Mouse (Mus musculus) liver, adult 2 months (tissue): ENCODE results near the gene Kdm2a. TPM values are rescaled to one million over a fixed set of nuclear protein-coding genes. Genes with fewer than 3 reads are reported as not detected.
A peak's percentile ranks its signal among the peaks of the same experiment; 100 is the strongest.

Source experiments
- DNase-seq: peaks from one replicate; pipeline ENCODE4 v3.0.0-alpha.2; 2011; ENCODE audit warnings: low read depth, low spot score; ENCODE audit errors: extremely low read depth
- H3K27ac ChIP-seq: fragments of 200-500 bp; replicated peaks from 2 replicates; pipeline ENCODE4 v1.5.1; 2012; ENCODE audit warnings: low read depth, mild to moderate bottlenecking, control low read depth, inconsistent platforms, low read length; ENCODE audit not compliant: insufficient read depth
- H3K27me3 ChIP-seq: fragments of 200-500 bp; 2 replicates; pipeline ENCODE4 v1.6.1; 2012; ENCODE audit warnings: mild to moderate bottlenecking, moderate library complexity, low read length, inconsistent platforms; ENCODE audit not compliant: control insufficient read depth, insufficient read depth
- H3K36me3 ChIP-seq: fragments of 200-500 bp; 2 replicates; pipeline ENCODE4 v1.6.1; 2012; ENCODE audit warnings: low read length, inconsistent platforms; ENCODE audit not compliant: control insufficient read depth, insufficient read depth
- H3K4me1 ChIP-seq: fragments of 200-500 bp; 2 replicates; pipeline ENCODE4 v1.6.1; 2011; ENCODE audit warnings: low read length; ENCODE audit not compliant: control insufficient read depth, insufficient read depth
- H3K4me3 ChIP-seq: fragments of 200-500 bp; 2 replicates; pipeline ENCODE4 v1.5.1; 2011; ENCODE audit warnings: low read depth, mild to moderate bottlenecking, control low read depth, low read length, moderate library complexity; ENCODE audit not compliant: insufficient read depth
- H3K79me2 ChIP-seq: fragments of 200-500 bp; 2 replicates; pipeline ENCODE4 v1.6.1; 2012; ENCODE audit warnings: inconsistent platforms, mild to moderate bottlenecking, low read length, moderate library complexity; ENCODE audit not compliant: control insufficient read depth, insufficient read depth
- H3K9ac ChIP-seq: fragments of 200-500 bp; 2 replicates; pipeline ENCODE4 v1.6.1; 2012; ENCODE audit warnings: low read depth, mild to moderate bottlenecking, control low read depth, inconsistent platforms, low read length
- CTCF ChIP-seq: fragments of 200-500 bp; IDR thresholded peaks from 2 replicates; pipeline ENCODE4 v1.5.1; 2011; ENCODE audit warnings: low read depth, low read length, control low read depth
- POLR2A ChIP-seq: fragments of 200-500 bp; IDR thresholded peaks from 2 replicates; pipeline ENCODE4 v1.6.1; 2011; ENCODE audit warnings: low read length, control low read depth; ENCODE audit not compliant: insufficient read depth; ENCODE audit errors: extremely low read depth
- WGBS: fragments of 180-500 bp; shearing (Covaris S2); methylation state at CpG from one replicate; pipeline ENCODE4 v1.1.7; 2018; 5-methylcytosine and 5-hydroxymethylcytosine counted together
- polyA plus RNA-seq: library from polyadenylated mRNA; depleted of rRNA; stranded (reverse); fragments of >200 nt; gene quantifications from 2 replicates; pipeline ENCODE4 v1.2.3, GENCODE M21; 2012
- total RNA-seq: library from RNA; depleted of rRNA; stranded (reverse); fragments of >200 nt; gene quantifications from 2 replicates; pipeline ENCODE4 v1.2.3, GENCODE M21; 2014

The Kdm2a gene
- total and polyA plus RNA-seq, 2 experiments, result 29.6 to 52.6 TPM

DNA sequence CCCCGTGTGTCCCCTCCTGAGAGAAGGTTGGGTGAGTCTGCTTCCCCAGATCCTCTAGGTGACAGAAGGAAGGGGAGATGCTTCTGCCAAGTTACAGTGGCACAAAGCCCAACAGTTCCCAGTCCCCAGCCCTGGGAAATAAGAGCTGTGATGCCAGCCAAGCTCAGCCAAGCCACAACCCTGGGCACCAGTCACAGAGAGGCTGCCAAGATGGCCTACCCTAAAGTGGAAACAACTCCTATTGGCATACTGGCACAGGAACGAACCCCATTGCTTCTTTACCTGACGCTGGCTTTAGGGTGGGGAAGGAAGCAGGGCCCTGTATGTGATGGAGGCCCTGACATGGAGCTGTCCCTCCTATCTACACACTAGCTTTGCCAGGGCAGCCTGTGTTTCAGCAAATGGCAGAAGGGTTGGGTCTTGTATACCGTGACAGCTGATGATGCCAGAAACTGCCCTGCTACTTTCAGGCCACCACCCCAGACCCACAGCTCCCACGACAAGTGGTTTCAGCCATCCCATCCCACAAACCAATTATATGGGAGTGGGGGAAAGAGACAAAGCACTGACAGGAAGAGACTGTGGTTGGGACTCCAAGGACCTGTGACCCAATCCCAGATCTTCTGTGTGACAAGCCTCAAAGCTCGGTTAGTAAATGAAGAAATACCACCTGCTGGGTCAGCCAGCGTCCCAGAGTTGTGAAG is 95.0 kb downstream of the Kdm2a start:
- Histone ChIP-seq H3K27ac (peak overlapping the region; percentile 57), H3K79me2 (peaks cover 64% of the 10 kb centered on the region), H3K9ac (peak overlapping the region; percentile 46), H3K4me1 (peaks cover 17% of the 10 kb centered on the region), H3K27me3 (no peaks in the 10 kb centered on the region), H3K4me3 (no peak overlapping the region), H3K36me3 (no peaks in the 10 kb centered on the region)
- DNase-seq, result peak; percentile 46
- TF ChIP-seq POLR2A (no peak), CTCF (no peak)
- WGBS, result 57% methylated on average over 7 of the region's 7 CpGs

DNA sequence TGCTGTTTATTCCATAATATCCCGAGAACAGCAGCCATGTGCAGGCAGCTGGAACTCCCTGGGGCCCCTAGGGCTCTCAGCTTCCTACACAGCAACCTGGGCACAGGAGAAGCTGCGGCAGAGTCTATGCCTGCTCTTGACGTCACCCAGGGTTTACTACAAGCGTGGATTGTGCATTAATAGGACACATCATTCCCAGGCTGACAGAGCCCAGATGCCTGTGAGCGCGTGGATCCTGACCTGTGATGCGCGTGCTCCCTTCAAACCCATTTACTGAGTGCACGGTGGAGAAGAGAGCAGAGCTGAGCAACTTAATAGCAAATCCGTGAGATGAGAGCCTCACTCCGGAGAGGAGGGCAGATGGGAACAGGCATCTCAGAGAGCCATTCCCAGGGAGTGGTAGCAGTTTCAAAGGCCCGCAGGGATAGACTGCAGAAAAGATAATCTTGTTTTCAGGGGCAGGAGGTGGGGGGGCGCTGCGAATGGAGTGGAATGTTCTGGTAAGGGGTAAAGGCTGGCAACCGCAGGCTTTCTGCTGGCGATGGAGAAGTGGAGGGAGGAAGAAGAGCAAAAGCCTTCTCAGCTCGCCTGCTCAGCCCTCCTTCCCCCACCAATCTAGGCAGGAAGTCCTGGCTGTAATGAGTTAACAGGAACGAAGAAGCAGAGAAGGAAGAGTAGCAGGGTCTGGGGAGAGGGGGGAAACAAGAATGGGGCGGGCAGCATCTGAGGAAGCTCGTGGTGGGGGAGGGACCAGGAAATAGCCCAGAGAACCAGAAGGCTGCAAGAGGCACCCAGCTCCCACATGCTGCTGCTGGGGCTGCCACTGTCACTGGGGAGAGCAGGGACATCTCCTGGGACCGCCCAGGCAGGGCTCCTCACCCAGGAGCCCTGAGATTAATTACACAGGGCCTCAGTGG is 96.1 kb downstream of the Kdm2a start:
- Histone ChIP-seq H3K9ac (peak overlapping the region; percentile 46), H3K27me3 (no peaks in the 10 kb centered on the region), H3K36me3 (no peaks in the 10 kb centered on the region), H3K27ac (peak overlapping the region; percentile 57), H3K4me3 (no peak overlapping the region; the same call in 1 of the 2 replicates), H3K4me1 (peaks cover 17% of the 10 kb centered on the region), H3K79me2 (peaks cover 66% of the 10 kb centered on the region)
- 64% methylated on average over 21 of the region's 21 CpGs for WGBS
- peak; percentile 48 for DNase-seq
- TF ChIP-seq POLR2A (no peak), CTCF (no peak)

DNA sequence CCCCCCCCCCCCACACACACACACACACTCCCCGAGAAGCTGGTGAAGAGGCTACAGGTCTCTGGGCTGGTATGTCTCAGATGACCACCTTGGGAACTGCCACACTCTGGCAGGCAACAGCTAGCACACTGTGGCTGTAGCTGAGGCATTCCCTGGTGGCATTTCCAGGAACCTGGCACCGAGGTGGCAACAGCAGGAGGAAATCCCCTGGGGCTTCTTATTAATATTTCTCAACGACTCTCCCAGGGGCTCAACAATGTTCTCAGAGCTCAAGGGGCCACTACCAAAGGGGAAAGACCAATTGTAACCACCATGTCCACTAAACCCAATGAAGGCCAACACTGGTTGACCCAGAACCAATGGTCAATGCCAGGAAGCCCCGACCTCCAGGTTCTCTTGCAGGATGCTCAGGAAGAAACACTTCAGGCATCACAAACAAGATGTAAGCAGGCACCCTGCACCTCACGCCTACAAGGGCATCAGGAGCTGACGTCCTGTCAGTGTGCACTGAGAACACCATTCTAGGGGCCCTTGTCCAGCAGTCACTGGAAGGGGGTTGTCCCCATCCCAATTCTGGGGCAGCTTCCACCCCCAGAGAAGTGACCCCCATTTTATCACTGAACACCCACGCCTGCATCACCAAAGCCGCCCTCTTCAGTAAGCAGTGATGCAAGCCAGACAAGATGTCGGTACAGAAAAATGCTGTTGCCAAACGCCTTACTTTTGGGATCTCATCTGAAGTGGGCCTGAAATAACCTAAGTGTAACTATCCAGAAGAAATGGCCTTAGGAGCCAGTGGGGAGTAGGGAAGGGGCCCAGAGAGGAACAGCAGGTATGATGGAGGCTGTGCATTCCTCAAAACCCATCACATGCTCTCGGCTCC is 97.0 kb downstream of the Kdm2a start:
- Histone ChIP-seq H3K4me3 (no peak overlapping the region), H3K36me3 (no peaks in the 10 kb centered on the region), H3K27me3 (no peaks in the 10 kb centered on the region), H3K27ac (peak overlapping the region; percentile 54; the same call in 1 of the 2 replicates), H3K4me1 (peaks cover 17% of the 10 kb centered on the region), H3K9ac (peak overlapping the region; percentile 2; the same call in 1 of the 2 replicates), H3K79me2 (peaks cover 66% of the 10 kb centered on the region)
- 69% methylated on average over 11 of the region's 11 CpGs for WGBS
- no peak for DNase-seq
- TF ChIP-seq POLR2A (no peak), CTCF (no peak)

DNA sequence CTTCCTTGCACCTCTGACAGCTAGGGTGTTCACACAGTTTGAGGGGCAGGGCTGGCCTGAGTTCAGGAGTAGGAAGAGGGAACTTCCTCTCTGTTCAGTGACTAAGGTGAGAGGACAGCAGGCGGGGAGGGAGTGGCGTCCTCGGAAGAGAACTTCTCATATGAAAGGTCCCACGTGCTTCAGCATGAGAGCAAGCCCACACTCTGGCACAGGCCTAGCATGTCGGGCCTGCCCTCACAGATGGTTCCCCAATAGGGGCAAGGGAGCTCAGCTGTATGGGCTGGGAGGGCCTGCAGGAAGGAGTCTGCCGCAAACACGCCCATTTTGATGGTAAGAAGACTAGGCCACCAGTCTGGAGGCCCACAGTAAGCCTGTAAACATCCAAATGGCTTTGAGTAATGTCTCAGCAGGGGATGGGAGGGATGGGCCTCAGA is 97.8 kb downstream of the Kdm2a start:
- no peak for TF ChIP-seq POLR2A
- no peak for TF ChIP-seq CTCF
- DNase-seq, result peak; percentile 48
- 63% methylated on average over 7 of the region's 7 CpGs for WGBS
- no peak overlapping the region for H3K4me3 ChIP-seq
- no peaks in the 10 kb centered on the region for H3K36me3 ChIP-seq
- no peaks in the 10 kb centered on the region for H3K27me3 ChIP-seq
- H3K9ac ChIP-seq, result no peak overlapping the region
- peaks cover 17% of the 10 kb centered on the region for H3K4me1 ChIP-seq
- peak overlapping the region; percentile 54 for H3K27ac ChIP-seq
- peaks cover 60% of the 10 kb centered on the region for H3K79me2 ChIP-seq

DNA sequence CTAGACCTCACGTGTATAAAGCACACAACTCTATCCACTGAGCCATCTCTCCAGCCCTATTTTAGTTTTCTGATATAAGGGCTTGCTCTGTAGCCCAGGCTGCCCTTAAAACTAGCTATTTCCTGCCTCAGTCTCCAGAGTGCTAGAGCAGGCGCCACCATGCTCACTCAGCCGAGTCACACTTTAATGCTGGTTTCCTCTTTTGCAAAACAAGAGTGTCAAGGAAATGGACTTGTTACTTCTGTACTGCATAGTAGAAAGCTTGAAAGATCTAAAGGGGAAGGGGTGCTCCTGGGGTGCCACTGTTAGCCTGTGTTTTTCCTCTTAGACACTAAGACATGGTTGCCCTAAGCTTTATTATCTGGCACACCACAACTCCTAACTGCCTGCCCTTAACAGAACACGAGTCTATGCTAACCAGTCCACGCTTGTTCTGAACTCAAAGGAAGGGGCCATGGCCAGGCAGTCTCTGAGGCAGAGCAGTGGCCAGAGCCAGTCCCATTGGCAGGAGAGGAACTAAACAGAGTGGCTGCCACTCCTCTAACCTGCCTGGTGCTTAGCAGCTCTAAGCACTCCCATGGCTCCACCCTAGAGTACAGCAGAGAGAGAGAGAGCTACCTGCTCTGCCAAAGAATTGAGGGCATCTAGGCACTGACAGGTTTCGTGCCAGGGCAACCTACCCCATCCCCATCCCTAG is 98.4 kb downstream of the Kdm2a start:
- peaks cover 55% of the 10 kb centered on the region for H3K79me2 ChIP-seq
- no peak overlapping the region for H3K4me3 ChIP-seq
- H3K27ac ChIP-seq, result peak overlapping the region; percentile 54
- H3K9ac ChIP-seq, result no peak overlapping the region
- no peak for TF ChIP-seq POLR2A
- 67% methylated on average over 6 of the region's 6 CpGs for WGBS
- H3K27me3 ChIP-seq, result no peaks in the 10 kb centered on the region
- DNase-seq, result peak; percentile 32
- peaks cover 13% of the 10 kb centered on the region for H3K4me1 ChIP-seq
- no peaks in the 10 kb centered on the region for H3K36me3 ChIP-seq
